Comparison of ENCODE assay signal across 8 mouse cellular contexts in genomic region chr12:79507141-79507681, GRCm38 (mm10).
DNase-seq lines count a peak whose midpoint lies in the region; ATAC-seq and TF ChIP-seq lines count a peak whose summit lies in the region.

No protein-coding gene starts in this region.

- H3K9me3 ChIP-seq in lung, embryonic 14.5 days (ENCODE audit: low read depth, low read length) = no peaks in the 10 kb centered on the region
- no peaks in the 10 kb centered on the region for H3K9me3 ChIP-seq in embryonic facial prominence, embryonic 10.5 days
- no peaks in the 10 kb centered on the region for H3K9me3 ChIP-seq in hindbrain, embryonic 16.5 days (ENCODE audit: control insufficient read depth, low read length)
- no peaks in the 10 kb centered on the region for H3K9me3 ChIP-seq in limb, embryonic 13.5 days
- no peaks in the 10 kb centered on the region for H3K9me3 ChIP-seq in stomach, embryonic 14.5 days (ENCODE audit: control insufficient read depth, low read depth, low read length)

- H3K27me3 ChIP-seq in lung, embryonic 14.5 days (ENCODE audit: insufficient read depth, low read length) = no peaks in the 10 kb centered on the region
- no peaks in the 10 kb centered on the region for H3K27me3 ChIP-seq in embryonic facial prominence, embryonic 10.5 days (replicated peaks; ENCODE audit: low read depth, poor library complexity, severe bottlenecking)
- no peaks in the 10 kb centered on the region for H3K27me3 ChIP-seq in hindbrain, embryonic 16.5 days (replicated peaks; ENCODE audit: control insufficient read depth, insufficient read depth, low read length)
- H3K27me3 ChIP-seq in limb, embryonic 13.5 days = no peaks in the 10 kb centered on the region
- H3K27me3 ChIP-seq in stomach, embryonic 14.5 days (ENCODE audit: control insufficient read depth, insufficient read depth, low read length) = no peaks in the 10 kb centered on the region

- H3K4me2 ChIP-seq in lung, embryonic 14.5 days = no peak overlapping the region
- no peak overlapping the region for H3K4me2 ChIP-seq in hindbrain, embryonic 16.5 days (ENCODE audit: low read length)
- peak overlapping the region; percentile 27; the same call in 1 of the 2 replicates for H3K4me2 ChIP-seq in limb, embryonic 13.5 days (replicated peaks)
- no peak overlapping the region for H3K4me2 ChIP-seq in stomach, embryonic 14.5 days (replicated peaks; ENCODE audit: low read depth, low read length)

- H3K27ac ChIP-seq in lung, embryonic 14.5 days (ENCODE audit: low read depth) = peak overlapping the region; percentile 74
- peak overlapping the region; percentile 60 for H3K27ac ChIP-seq in embryonic facial prominence, embryonic 10.5 days (replicated peaks)
- peak overlapping the region; percentile 42; the same call in 1 of the 2 replicates for H3K27ac ChIP-seq in hindbrain, embryonic 16.5 days (ENCODE audit: low read depth, low read length)
- H3K27ac ChIP-seq in limb, embryonic 13.5 days = peak overlapping the region; percentile 88
- peak overlapping the region; percentile 91 for H3K27ac ChIP-seq in stomach, embryonic 14.5 days (ENCODE audit: low read length)

- no peak overlapping the region for H3K4me3 ChIP-seq in lung, embryonic 14.5 days (ENCODE audit: low read depth, low read length)
- no peak overlapping the region for H3K4me3 ChIP-seq in lung, adult 2 months (replicated peaks; ENCODE audit: extremely low read depth, low read depth, low read length)
- no peak overlapping the region for H3K4me3 ChIP-seq in embryonic facial prominence, embryonic 10.5 days
- no peak overlapping the region for H3K4me3 ChIP-seq in hindbrain, embryonic 16.5 days (ENCODE audit: low read length)
- H3K4me3 ChIP-seq in limb, embryonic 13.5 days = no peak overlapping the region
- H3K4me3 ChIP-seq in stomach, embryonic 14.5 days (ENCODE audit: low read depth, low read length) = no peak overlapping the region

- peaks cover 41% of the 10 kb centered on the region for H3K4me1 ChIP-seq in lung, embryonic 14.5 days (ENCODE audit: insufficient read depth)
- H3K4me1 ChIP-seq in lung, adult 2 months (ENCODE audit: control insufficient read depth, insufficient read depth, low read length) = peaks cover 7% of the 10 kb centered on the region
- H3K4me1 ChIP-seq in embryonic facial prominence, embryonic 10.5 days = peaks cover 44% of the 10 kb centered on the region
- peaks cover 15% of the 10 kb centered on the region for H3K4me1 ChIP-seq in hindbrain, embryonic 16.5 days (ENCODE audit: control insufficient read depth, insufficient read depth, low read depth, low read length)
- H3K4me1 ChIP-seq in limb, embryonic 13.5 days = peaks cover 73% of the 10 kb centered on the region
- peaks cover 44% of the 10 kb centered on the region for H3K4me1 ChIP-seq in stomach, embryonic 14.5 days (ENCODE audit: control insufficient read depth, insufficient read depth, low read length)

- TF ChIP-seq CTCF in lung, embryonic 14.5 days (IDR thresholded peaks at IDR 0.05; ENCODE audit: low read depth) = no peak
- no peak for TF ChIP-seq CTCF in lung, adult 2 months (IDR thresholded peaks at IDR 0.05; ENCODE audit: insufficient read depth, low read length)

- H3K9ac ChIP-seq in lung, embryonic 14.5 days = no peak overlapping the region
- H3K9ac ChIP-seq in hindbrain, embryonic 16.5 days (ENCODE audit: low read depth, low read length) = no peak overlapping the region
- H3K9ac ChIP-seq in limb, embryonic 13.5 days = no peak overlapping the region
- H3K9ac ChIP-seq in stomach, embryonic 14.5 days (replicated peaks; ENCODE audit: low read depth, low read length) = no peak overlapping the region

- H3K36me3 ChIP-seq in lung, embryonic 14.5 days (ENCODE audit: insufficient read depth) = no peaks in the 10 kb centered on the region
- no peaks in the 10 kb centered on the region for H3K36me3 ChIP-seq in embryonic facial prominence, embryonic 10.5 days (replicated peaks)
- no peaks in the 10 kb centered on the region for H3K36me3 ChIP-seq in hindbrain, embryonic 16.5 days (ENCODE audit: control insufficient read depth, insufficient read depth, low read length)
- no peaks in the 10 kb centered on the region for H3K36me3 ChIP-seq in limb, embryonic 13.5 days
- no peaks in the 10 kb centered on the region for H3K36me3 ChIP-seq in stomach, embryonic 14.5 days (ENCODE audit: control insufficient read depth, insufficient read depth, low read length)

- ATAC-seq in lung, embryonic 14.5 days (ENCODE audit: insufficient read depth) = 0 out of 2 replicates have a peak, but pooled peaks have one; percentile 20
- ATAC-seq in hindbrain, embryonic 16.5 days = peak; percentile 66
- peak; percentile 95 for ATAC-seq in limb, embryonic 13.5 days (ENCODE audit: low FRiP score, low read depth)
- peak; percentile 44; the same call in 1 of the 2 replicates for ATAC-seq in stomach, embryonic 14.5 days (ENCODE audit: insufficient number of reproducible peaks, insufficient read depth, low FRiP score, low read depth)
- no peak for ATAC-seq in monocyte, adult 5-6 weeks (replicated peaks; ENCODE audit: insufficient number of reproducible peaks, low FRiP score, low TSS enrichment, poor library complexity, severe bottlenecking)
- no peak for ATAC-seq in erythroid progenitor cell, adult 5-6 weeks (replicated peaks; ENCODE audit: low FRiP score, poor library complexity, severe bottlenecking)

- DNase-seq in lung, embryonic 14.5 days = peak; percentile 86
- no peak for DNase-seq in lung, adult 2 months
- DNase-seq in embryonic facial prominence, embryonic 10.5 days (ENCODE audit: low spot score) = peak; percentile 45

- WGBS in lung, embryonic 14.5 days = 22% methylated on average over 8 of the region's 8 CpGs
- 39% methylated on average over 8 of the region's 8 CpGs for WGBS in lung, adult 2 months
- 42% methylated on average over 8 of the region's 8 CpGs for WGBS in embryonic facial prominence, embryonic 10.5 days
- WGBS in hindbrain, embryonic 16.5 days = 23% methylated on average over 8 of the region's 8 CpGs
- 4% methylated on average over 8 of the region's 8 CpGs for WGBS in limb, embryonic 13.5 days
- 22% methylated on average over 8 of the region's 8 CpGs for WGBS in stomach, embryonic 14.5 days

- no peak for TF ChIP-seq POLR2A in lung, adult 2 months (IDR thresholded peaks at IDR 0.05; ENCODE audit: borderline replicate concordance, extremely low read depth, low read depth, low read length)

Comparison
In these comparisons a context has a peak if more than half of its experiments do, and no peak if none do; other contexts are left out.
1. ATAC-seq: peak in lung, embryonic 14.5 days (single experiment), hindbrain, embryonic 16.5 days (single experiment), limb, embryonic 13.5 days (single experiment) and stomach, embryonic 14.5 days (single experiment); none in monocyte, adult 5-6 weeks (single experiment) and erythroid progenitor cell, adult 5-6 weeks (single experiment).
2. Peak in every context shown above with its lines, with median percentiles within 50 percentile points of each other: H3K27ac ChIP-seq.